Mouse (Mus musculus) urinary bladder, adult 18-20 months (tissue): ENCODE data around the gene Plekhg2.

Experiments
- DNase-seq, 2 experiments: peaks; one replicate each; pipeline ENCODE4 v3.0.0; 2022; ENCODE audit warnings: low spot score in 2 of 2, mixed read lengths in 2 of 2

The Plekhg2 gene

DNA sequence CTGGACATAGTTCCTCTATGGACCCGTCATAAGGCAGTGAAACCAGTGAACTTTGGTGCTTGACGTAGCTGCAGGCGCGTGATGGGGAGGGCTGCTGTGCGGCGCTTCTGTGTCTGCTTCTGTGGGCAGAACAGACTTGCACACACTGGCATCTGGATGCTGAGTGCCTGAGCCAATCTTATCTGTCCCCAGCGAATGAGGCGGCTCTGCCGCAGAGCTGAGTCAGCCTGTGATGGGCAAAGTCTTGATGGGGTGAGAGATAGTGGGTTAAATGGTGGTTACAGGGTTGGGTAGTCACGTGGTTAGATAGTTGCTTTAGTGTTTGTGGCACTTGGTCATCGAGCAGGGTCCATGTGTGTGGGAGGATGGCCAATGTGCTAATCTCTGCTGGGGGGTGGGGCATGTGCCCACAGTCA is 10.6 kb upstream of the Plekhg2 start:
- DNase-seq: peak; percentile 40 to 71

DNA sequence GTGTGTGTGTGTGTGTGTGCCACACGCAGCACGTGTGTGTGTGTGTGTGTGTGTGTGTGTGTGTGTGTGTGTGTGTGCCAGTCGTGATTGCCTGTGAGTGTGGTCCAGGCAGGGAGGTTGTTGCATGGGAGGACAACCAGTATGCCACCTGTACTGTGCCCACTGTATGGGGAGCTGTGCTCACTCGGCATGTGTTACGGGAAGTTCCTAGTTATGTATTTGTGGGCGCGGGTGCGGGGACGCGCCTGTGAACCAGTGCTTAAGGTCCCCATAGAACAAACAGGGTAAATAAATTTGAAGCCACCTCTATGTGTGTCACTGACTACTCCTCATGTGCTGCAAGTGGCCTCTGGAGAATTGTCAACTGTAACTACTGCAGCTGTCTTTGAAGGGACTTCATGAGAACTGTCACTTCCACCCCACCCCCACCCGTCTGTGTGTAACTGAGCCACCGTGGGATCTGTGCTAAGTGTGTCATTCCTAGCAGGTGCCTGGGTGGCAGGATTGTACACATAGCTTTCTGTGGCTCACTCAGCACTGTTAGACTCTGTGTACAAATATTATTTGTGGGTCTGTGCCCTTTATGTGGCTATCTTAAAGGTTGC is 10.1 kb upstream of the Plekhg2 start:
- peak in 1 of 2 experiments; percentile 27 for DNase-seq

DNA sequence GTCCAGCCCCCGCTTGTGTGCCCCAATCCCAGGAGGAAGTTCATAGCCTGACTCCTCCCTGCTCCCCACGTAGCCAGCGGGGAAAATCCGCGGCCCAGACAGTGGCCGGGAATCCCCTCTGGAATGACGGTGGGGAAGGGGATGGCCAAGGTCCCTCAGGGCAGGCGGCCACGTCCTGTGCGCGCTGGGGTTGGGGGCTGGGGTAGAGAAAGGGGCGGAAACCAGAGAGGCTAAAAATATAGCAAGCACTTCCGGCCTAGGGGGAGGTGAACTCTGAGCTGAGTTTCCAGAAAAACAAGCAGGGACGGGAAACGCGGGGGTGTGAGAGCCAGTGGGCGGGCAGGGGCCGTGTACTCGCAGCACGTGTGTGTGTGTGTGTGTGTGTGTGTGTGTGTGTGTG is 9.5 kb upstream of the Plekhg2 start:
- peak; percentile 68 to 85 for DNase-seq

DNA sequence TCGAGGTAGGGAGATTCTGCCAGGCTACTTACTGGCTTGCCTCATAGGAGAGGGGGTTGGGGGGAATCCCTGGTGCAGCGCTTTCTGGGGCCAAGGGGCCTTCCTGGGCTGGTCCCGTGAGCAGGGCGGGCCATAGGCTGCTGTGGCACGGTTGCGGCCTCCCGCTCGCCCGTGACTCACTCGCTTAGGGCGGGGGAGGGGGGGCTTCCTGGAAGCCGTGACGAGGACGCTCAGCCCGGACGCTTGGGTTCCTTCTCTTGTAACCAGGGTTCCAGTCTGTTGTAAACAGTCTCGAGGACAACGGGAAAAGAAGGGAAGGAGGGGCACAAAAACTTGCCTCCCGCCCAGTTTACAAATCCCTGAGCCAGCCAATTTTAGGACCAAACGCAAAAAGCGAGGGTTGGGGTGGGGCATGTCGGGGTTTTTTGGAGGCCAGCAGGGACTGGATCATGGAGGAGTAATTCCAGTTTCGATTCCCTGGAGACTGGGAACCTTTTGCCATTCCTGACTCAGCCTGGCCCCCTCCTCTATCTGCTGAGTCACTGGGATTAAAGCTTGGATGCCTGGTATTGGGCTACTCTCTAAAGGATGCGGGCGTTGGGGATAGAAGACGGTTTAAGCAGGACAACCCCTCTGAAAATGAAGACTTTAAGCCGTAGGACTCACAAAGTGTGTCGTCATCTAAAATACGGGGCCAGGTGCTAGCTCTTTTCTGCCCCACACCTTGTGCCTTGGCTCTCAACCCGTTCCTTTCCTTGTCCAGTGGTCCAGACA is 8.8 kb upstream of the Plekhg2 start:
- DNase-seq: peak; percentile 75 to 89

DNA sequence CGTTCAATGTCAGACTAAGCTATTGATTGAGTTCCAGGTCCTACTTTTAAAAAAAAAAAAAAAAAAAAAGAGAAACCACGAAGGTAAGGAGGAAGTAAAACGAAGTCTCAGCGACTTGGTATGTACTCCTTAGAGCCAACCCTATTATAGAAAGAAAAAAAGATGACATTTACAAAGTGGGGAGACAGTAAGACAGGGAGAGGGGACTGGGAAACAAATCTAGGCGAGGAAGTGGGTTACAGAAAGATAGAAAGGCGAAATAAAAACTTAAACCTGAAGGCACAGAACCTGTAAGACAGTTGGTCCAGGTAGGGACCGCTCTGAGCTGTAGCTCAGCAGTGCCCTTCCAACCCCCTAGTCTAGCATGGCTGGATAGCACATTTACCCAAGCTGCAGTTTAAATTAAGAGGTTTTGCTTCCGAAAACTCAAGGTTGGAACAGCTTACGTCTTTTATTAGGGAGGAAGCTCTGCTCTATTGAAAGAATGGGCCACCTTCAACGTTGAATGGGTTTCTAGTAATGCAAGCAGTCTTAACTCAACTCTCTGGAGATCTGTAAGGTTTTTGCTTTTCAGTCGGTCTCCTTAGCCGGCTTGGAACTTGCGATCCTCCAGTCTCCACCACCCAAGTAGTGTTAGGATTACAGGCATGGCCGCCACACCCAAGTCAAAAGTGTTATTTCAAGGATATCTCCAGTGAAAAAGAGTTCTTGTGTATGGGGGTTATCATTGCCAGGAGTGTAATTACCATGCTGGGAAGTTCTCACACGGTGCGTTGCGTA is 8.0 kb upstream of the Plekhg2 start, which contains the start of gene Zfp36:
Gene Zfp36, minus strand, starts transcription at position 17 of the 780 bp plus-strand sequence.
- no peak for DNase-seq

DNA sequence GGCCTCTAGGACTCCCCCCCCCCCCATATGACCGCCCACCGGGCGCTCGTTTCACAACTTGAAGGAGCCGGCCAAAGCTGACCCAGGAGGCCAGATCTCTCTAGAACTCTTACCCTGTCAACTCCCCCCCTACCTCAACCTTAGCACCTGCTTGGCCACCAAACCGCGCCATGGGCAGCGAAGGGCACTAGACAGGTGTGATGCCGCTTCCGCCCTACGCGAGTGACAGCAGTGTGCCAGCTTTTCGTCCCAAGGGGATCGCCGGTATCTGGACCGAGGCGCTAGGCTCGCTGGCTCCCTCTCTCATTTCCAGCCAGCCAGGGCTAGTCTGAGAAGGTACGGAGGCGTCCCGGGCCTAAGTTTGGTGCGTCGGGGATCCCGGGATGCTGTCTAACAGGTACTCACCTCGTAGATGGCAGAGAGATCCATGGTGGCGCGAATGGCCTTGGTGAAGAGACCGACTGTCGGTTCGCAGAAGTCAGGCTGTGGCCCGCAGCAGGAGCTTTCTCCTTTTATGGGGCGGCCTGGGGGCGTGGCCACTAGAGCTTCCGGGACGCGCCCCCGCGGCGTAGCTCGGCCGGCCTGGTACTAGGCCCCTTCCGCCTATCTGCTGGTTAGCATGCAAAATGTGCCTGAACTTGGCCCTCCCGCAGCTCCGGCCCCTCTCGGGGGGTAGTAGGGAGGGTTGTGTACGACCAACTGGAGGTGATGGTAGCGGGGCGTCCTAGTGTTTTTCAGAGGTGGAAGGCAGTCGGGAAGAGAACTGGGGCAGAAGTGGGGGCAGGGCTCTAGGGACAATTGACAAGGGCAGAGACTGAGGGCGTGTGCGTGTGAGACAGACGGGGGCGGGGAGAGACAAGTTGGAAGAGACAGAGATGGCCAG is 6.6 kb upstream of the Plekhg2 start:
- peak; percentile 94 to 97 for DNase-seq

DNA sequence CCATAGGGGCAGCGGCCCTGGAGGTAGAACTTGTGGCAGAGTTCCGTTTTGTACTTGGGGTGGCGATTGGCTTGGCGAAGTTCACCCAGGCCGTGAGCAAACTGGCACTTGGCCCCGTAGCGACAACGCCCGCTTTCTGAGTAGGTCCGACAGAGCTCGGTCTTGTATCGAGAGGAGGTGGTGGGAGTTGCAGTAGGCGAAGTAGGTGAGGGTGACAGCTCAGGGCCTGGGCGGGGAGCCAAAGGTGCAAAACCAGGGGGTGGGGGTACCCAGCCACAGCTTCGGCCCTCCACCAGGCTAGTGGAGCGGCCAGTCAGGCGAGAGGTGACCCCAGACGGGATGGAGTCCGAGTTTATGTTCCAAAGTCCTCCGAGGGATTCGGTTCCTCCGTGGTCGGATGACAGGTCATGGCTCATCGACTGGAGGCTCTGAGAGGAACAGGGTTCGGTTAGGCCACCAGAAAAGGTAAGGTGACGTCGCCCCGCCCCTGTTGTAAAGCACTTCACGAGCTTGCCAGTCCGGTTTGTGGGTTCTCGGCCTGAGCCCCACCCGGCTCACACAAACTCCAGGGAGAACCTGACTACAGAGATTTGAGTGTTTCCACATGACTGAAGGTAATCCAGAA is 5.8 kb upstream of the Plekhg2 start:
- peak; percentile 86 for DNase-seq

DNA sequence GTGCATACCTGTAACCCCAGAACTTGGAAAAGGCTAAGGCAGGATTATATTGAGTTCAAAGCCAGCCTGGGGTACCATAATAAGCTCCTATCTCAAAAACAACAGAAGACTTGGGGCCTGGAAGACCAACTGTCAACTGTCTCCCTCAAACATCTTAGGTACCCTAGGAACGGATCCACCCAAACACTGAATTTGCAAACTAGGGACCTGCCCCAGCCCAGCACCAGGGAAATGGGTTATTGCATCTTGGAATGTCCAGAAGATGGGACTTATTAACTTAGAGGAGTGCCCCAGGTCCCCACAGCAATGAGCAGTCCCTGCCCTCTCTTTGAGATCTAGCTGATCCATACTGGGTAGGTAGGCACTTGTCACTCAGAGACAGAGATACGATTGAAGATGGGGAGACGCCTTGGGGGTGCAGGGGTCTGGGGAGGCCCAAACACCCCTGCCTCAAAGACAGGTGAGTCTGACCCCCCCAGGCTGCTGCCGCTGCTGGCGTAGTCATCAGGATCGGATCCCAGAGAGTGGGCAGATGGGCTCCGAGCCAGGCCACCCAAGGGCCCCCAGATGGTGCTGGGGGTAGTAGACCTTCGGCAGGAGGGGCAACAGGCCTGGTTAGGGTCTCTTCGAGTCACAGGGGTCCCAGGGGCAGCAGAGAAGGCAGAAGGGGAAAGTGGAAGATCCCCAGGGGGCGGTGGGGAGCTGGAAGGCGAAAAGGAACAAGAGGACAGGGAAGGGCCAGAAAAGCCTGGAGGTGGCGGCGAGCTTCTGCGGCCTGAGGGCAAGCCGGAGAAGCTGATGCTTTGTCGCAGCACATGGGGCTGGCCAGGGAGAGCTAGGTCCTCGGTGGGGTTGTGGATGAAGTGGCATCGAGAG is 5.0 kb upstream of the Plekhg2 start:
- DNase-seq: peak in 1 of 2 experiments; percentile 37

DNA sequence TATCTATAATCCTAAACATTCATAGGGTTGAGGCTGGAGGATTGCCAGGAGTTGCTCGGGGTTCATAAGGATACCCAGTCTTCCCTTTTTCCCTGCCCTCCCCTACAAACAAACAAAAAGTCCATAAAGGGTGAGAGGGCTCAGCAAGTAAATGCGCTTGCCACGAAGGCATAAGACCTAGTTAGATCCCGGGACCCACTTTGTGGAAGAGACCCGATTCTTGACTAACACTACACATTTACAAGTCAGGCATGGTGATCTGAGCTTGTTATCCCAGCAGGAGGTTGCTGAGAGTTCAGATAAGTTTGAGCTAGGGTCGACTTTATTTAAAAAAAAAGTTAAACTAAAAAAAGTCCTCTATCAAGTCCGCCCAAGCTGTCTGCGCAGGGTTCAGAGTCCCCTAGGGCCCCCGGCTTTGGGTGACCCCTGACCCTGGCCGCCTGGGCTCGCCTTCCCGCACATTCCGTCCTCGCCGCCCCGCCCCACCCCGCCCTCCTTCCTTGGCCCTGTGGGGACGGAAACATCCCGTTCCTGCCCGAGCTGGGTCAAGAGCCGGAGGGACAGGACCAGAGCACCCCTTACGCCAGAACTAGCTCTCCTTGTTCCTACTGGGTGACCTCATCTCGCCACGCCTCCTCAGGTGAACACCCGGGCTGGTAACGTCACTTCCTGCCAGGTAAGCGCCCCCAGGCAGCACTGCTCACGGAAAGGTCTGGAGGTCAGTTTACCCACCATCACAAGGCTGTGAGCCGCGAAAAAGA is 3.8 kb upstream of the Plekhg2 start:
- DNase-seq: peak; percentile 73 to 86

DNA sequence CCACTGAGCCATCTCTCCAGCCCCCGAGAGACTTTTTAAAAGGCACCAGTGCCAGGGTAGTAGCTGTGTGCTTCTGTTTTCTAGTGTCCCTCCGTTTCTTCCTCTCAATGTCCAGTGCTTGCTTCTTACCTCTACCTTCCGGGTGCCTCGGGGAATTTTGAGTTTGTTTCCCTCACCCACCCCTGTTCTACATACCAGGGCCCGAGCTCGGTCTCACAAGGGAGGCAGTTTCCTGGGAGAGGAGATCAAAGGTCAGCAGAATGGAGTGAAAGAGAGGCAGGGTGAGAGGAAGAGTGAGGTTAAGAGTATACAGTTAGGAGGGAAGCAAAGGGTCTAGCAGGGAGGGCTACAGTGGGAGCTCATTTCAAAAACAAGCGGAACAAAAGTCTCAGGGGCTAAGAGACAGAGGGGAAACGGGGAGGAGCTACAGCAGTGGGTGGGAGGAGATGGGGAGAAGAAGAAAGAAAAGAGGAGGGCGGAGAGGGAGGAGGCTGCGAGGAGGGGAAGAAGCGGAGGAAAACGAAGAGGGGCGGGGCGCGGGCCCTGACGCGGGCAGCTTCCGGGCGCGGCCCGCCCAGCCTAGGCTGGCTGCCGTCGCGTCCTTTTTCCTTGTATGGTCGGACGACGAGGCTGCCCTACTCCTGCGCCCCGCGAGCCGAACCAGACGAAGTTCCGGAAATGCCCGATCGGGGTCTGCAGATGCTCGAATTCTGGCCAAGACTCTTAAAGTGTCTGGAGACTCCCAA is 3.0 kb upstream of the Plekhg2 start:
- DNase-seq: peak; percentile 81 to 90

DNA sequence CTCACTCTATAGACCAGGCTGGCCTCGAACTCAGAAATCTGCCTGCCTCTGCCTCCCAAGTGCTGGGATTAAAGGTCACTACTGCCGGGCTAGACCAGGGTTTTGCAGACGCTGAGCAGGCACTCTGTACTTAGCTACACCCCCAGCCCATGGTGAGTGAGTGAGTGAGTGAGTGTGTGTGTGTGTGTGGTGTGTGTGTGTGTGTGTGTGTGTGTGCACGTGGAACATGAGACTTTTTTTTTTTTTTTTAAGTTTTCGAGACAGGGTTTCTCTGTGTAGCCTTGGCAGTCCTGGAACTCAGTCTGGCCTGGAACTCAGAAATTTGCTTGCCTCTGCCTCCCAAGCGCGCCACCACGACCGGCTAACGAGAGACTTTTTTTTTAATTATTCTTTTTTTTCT is 2.2 kb upstream of the Plekhg2 start:
- no peak for DNase-seq

DNA sequence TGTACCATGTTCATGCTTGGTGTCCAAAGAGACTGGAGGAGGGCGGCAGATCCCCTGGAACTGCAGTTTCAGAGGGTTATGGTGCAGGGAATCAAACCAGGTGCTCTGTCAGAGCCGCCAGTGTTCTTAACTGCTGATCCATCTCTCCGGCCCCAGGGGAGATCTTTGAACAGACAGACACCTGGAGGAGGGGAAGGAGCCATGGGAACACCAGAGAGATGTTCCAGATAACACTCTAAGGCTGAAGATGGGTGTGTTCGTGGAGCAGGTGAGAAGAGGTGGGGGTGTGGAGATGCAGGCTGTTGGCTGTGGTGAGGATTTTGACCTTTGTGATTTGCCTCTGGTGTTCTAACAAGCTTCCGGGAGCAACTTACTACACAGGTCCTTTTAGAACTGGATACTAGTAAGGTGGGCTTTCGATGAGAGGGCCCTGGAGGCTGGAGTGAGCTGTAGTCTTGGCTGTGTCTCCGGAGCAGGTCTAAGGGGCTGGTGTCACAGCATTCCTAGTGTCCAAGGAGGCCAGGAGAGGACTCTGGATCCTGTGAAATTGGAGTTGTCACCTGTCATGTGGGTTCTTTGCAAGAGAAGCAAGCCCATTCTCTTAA is 1.6 kb upstream of the Plekhg2 start:
- DNase-seq: no peak

DNA sequence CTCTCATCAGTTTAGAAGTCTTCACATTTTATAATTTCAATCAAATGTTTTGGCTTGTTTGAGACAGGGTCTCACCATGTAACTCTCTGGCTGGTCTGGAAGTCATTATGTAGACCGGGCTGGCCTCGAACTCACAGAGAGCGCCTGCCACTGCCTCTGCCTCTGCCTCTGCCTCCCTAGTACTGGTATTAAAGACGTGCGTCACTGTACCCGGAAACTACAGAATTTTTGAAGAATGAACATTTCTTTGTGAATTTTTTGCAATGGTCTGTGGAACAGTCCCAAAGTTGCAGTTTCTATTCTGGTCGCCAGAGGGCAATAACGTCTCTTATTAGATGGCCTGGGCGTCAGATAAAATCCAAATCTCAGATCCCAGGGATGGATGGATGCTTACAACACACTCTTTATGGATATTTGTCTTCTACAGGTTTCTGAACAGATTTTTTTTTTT is 757 bp upstream of the Plekhg2 start:
- DNase-seq: peak; percentile 55 to 59

DNA sequence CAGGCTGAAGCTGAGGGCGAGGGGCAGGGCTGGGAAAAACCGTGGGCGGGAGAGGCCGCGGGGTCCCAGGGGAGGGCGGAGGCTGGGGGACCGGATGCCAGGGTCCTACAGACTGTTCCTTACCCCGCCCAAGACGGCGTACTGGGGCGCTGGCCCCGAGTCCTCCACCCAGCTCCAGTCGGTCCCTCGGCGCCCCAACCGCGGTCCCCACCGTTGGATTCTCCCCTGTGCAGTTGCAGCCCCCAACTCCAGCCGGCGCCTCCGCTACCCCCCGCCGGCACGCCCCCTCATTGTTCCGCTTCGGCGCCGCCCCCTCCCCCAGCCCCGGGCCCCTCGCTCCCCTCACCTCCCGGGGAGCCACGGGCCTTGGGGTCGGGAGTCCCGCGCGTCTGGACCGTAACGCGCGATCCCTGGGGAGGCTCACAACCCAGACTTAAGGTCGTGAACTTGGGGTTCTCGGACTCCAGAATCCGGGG is 847 bp downstream of the Plekhg2 start:
- DNase-seq: peak in 1 of 2 experiments; percentile 38

DNA sequence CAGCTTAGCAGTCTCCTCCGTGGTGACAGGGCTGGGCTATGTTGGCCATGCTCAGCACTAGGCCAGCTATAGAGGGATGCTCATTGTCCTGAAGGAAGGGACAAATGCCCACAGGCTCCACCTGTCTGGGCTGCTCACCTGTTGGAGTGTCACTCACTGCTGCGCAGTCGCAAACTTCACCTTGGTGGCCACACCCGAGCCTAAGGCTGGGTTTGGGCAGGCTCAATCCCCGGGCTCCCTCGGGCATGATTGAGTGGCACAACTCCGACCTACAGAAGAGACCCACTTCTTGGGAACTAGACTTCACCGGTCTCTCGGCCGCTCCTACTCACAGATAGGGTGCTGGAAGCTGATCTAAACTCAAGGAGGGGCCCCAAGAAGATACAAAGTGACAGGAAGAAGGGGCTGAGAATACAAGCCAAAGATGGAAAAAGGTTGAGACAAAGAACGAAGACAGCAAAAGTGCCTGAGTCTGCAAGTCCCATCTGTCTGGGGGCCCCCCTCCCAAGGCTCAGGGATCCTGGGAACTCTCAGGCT is 1.4 kb downstream of the Plekhg2 start:
- peak; percentile 58 to 66 for DNase-seq

DNA sequence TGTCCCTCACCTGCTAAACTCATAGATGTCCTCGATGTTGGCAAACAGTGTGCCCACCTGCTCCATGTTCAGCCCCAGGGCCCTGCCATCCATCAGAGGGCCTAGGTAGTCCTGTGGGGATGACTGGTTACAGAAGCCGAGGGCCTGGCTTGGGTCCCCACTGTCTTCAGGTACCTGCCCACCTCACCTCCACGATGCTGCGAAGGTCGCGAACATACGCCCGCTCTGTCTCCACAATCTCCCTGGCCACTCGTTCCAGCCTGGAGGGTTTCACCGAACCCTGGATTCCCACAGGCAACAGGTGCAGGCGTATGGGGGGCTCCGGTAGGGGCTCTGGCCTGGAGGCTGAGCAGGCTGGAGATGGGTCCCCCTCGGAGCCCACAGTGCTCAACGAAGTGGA is 2.3 kb downstream of the Plekhg2 start:
- no peak for DNase-seq

DNA sequence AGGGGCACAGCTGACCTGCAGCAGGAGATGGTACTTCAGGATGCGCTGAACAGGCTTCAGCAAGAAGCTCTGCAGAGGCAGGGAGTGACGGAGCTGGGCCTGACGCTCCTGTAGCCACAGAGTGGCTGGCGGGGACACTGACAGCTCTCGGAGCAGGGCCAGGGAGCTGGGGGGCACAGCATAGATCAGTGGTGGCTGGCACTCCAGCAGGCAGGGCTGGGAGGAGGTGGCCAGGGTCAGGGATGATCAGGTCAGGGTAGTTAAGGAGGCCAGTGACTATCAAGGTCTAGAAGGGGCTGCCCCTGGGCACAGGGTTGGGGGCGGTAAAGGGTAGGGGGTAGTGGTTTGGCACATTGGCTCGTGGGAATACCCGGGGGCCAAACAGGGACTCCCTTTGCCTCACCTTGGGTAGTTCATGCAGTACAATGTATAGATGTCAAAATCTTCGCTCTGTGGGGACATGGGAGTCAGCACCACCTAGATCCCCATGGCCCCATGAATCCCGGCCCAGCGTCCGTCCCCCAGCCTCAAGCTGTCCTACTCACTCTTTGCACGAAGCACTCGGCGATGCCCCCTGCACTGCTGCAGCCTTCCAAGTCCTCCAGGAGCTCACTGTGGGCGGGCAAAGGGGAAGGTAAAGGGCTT is 4.0 kb downstream of the Plekhg2 start:
- no peak for DNase-seq
